ENCODE assay signal across 8 mouse cellular contexts in the genomic region with DNA sequence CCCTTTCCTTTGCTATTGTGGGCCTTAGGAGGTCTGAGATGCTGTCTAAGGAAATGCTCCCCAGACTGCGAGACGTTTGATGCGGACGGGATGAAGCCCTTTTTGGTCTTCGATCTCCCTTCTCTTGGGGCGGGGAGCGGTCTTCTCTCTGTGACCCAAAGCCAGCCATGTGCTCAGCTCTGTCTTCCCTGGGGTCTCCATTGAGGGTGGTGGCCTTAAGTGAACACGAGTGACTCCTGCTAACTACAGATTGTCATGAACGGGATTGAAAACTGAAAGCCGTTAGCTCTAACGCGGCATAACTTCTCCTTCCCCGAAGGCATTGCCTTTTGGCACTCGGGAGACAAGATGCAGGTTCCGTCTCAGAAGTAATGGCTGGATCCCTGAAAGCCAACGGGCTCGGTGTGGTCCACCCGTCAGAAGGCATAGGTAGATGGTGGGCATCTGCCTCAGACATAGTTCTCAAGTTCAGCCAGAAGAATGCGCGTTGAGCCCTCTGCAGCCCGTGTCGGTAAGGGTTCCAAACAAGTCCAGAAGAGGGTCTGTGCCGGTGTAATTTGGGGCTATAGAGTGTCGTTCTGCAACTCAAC. TPM values are rescaled to one million over a fixed set of nuclear protein-coding genes. Genes with fewer than 3 reads are reported as not detected.
DNase-seq lines count a peak whose midpoint lies in the region; ATAC-seq lines count a peak whose summit lies in the region.

No protein-coding gene starts in this region.

- H3K4me2 ChIP-seq in heart, embryonic 14.5 days (ENCODE audit: low read length) = peak overlapping the region; percentile 86
- H3K4me2 ChIP-seq in heart, embryonic 16.5 days (ENCODE audit: low read depth, low read length) = peak overlapping the region; percentile 92

- no peaks in the 10 kb centered on the region; the same call in 1 of the 2 replicates for H3K27me3 ChIP-seq in heart, embryonic 14.5 days (ENCODE audit: control insufficient read depth, insufficient read depth, low read length)
- no peaks in the 10 kb centered on the region for H3K27me3 ChIP-seq in heart, embryonic 16.5 days (ENCODE audit: control insufficient read depth, insufficient read depth, low read length)

- ATAC-seq in heart, embryonic 14.5 days (ENCODE audit: insufficient number of reproducible peaks, insufficient read depth, low FRiP score, low read depth) = no peak; the same call in 1 of the 2 replicates
- 0 out of 2 replicates have a peak, but pooled peaks have one; percentile 2 for ATAC-seq in heart, embryonic 16.5 days (replicated peaks; ENCODE audit: extremely low read depth, insufficient read depth, low FRiP score)

- H3K79me2 ChIP-seq in macrophage (ENCODE audit: inconsistent target) = peaks cover 29% of the 10 kb centered on the region

- no peak for DNase-seq in heart, adult 8-10 months (ENCODE audit: low spot score)
- peak; percentile 22 for DNase-seq in NIH3T3 (ENCODE audit: low read depth)
- no peak for DNase-seq in gastrocnemius, postnatal 36 days
- no peak for DNase-seq in frontal cortex, postnatal 36 days (ENCODE audit: low spot score in 2 of 2)
- DNase-seq in left cerebral cortex, adult 9 months (ENCODE audit: low spot score in 2 of 2) = no peak

- H3K36me3 ChIP-seq in heart, embryonic 14.5 days (ENCODE audit: control insufficient read depth, insufficient read depth, low read length) = peaks cover 43% of the 10 kb centered on the region
- H3K36me3 ChIP-seq in heart, embryonic 16.5 days (ENCODE audit: control insufficient read depth, insufficient read depth) = peaks cover 34% of the 10 kb centered on the region
- peaks cover 39% of the 10 kb centered on the region; the same call in 1 of the 2 replicates for H3K36me3 ChIP-seq in macrophage (ENCODE audit: inconsistent target)

- intact Hi-C loops in gastrocnemius, postnatal 36 days (cut with DNase I) = loop anchor here (2.0 kb wide), 1 partner anchor 137 kb away; no protein-coding TSS in a partner anchor

- H3K9me3 ChIP-seq in heart, embryonic 14.5 days (ENCODE audit: control insufficient read depth, low read length) = no peaks in the 10 kb centered on the region
- no peaks in the 10 kb centered on the region for H3K9me3 ChIP-seq in heart, embryonic 16.5 days (replicated peaks; ENCODE audit: control insufficient read depth, low read length)

- H3K4me1 ChIP-seq in heart, embryonic 14.5 days (ENCODE audit: control insufficient read depth in 2 of 2, insufficient read depth in 2 of 2, low read length in 2 of 2) = peaks cover 7 to 33% of the 10 kb centered on the region in 2 experiments; a peak in 3 of 4 replicates
- H3K4me1 ChIP-seq in heart, embryonic 16.5 days (ENCODE audit: control insufficient read depth, insufficient read depth, low read length) = peaks cover 24% of the 10 kb centered on the region

- H3K4me3 ChIP-seq in heart, embryonic 14.5 days (ENCODE audit: control insufficient read depth in 1 of 2, insufficient read depth in 1 of 2, low read depth in 1 of 2, low read length in 2 of 2) = peak overlapping the region; percentile 73 to 78
- peak overlapping the region; percentile 95 for H3K4me3 ChIP-seq in heart, embryonic 16.5 days (ENCODE audit: low read length)
- H3K4me3 ChIP-seq in macrophage (ENCODE audit: inconsistent target) = peak overlapping the region; percentile 95

- under 1% methylated on average over 24 of the region's 24 CpGs for WGBS in heart, embryonic 14.5 days
- WGBS in heart, embryonic 16.5 days = under 1% methylated on average over 24 of the region's 24 CpGs
- under 1% methylated on average over 24 of the region's 24 CpGs for WGBS in macrophage (ENCODE audit: missing documents)

- peak overlapping the region; percentile 96 for H3K9ac ChIP-seq in heart, embryonic 14.5 days (ENCODE audit: low read length)
- H3K9ac ChIP-seq in heart, embryonic 16.5 days (ENCODE audit: low read length) = peak overlapping the region; percentile 95

- H3K27ac ChIP-seq in heart, embryonic 14.5 days (replicated peaks in 1 of 2; ENCODE audit: control insufficient read depth in 1 of 2, insufficient read depth in 1 of 2, low read depth in 2 of 2, low read length in 2 of 2) = peak overlapping the region; percentile 56 to 69
- peak overlapping the region; percentile 75 for H3K27ac ChIP-seq in heart, embryonic 16.5 days (ENCODE audit: low read length)
- H3K27ac ChIP-seq in macrophage = peak overlapping the region; percentile 50

RNA-seq across cellular contexts. Expression of gene Cygb, which starts 17.8 kb away (rescaled TPM):
- 5.8 and 6.7 TPM in 2 replicates for polyA plus RNA-seq in heart, embryonic 14.5 days (2014; fragmentation: Nextera tagmentation; extraction: Ambion mirVana)
- total RNA-seq in heart, adult 8-10 months (2022) = 10 to 100 TPM; 40.6 to 64.1 (median 43.0) TPM
- 11.6 and 12.3 TPM in 2 replicates for polyA plus RNA-seq in heart, embryonic 16.5 days (2015; fragmentation: Nextera tagmentation; extraction: Ambion mirVana)
- under 1 TPM in 1 of 26 experiments, not detected in 25; 0.44 TPM for total RNA-seq in macrophage (2018; cell fraction: chromatin; rRNA removed)
- total RNA-seq in macrophage (2018; cell fraction: cytosol; rRNA removed) = not detected
- not detected for total RNA-seq in macrophage (2018; cell fraction: nucleus; rRNA removed)
- not detected in 3 replicates for polyA plus RNA-seq in macrophage (2018)
- total RNA-seq in gastrocnemius, postnatal 36 days (2021) = 10 to 100 TPM in 1 of 2 experiments, 1 to 10 TPM in 1; 8.4 to 13.6 TPM

RNA-seq across cellular contexts. Expression of gene Prcd, which starts 18.6 kb away (rescaled TPM):
- polyA plus RNA-seq in heart, embryonic 14.5 days (2014; fragmentation: Nextera tagmentation; extraction: Ambion mirVana) = 1.3 and 1.9 TPM in 2 replicates
- 1 to 10 TPM; 1.4 to 2.0 (median 1.8) TPM for total RNA-seq in heart, adult 8-10 months (2022)
- polyA plus RNA-seq in heart, embryonic 16.5 days (2015; fragmentation: Nextera tagmentation; extraction: Ambion mirVana) = 1.7 and 2.5 TPM in 2 replicates
- total RNA-seq in macrophage (2018; cell fraction: chromatin; rRNA removed) = not detected
- not detected for total RNA-seq in macrophage (2018; cell fraction: cytosol; rRNA removed)
- not detected for total RNA-seq in macrophage (2018; cell fraction: nucleus; rRNA removed)
- not detected in 3 replicates for polyA plus RNA-seq in macrophage (2018)
- total RNA-seq in gastrocnemius, postnatal 36 days (2021) = under 1 TPM; 0.46 to 0.74 TPM

RNA-seq across cellular contexts. Expression of gene Rhbdf2, which starts 45.1 kb away (rescaled TPM):
- polyA plus RNA-seq in heart, embryonic 14.5 days (2014; fragmentation: Nextera tagmentation; extraction: Ambion mirVana) = 6.4 and 6.6 TPM in 2 replicates
- total RNA-seq in heart, adult 8-10 months (2022) = 10 to 100 TPM in 3 of 4 experiments, 1 to 10 TPM in 1; 8.7 to 12.6 (median 10.6) TPM
- polyA plus RNA-seq in heart, embryonic 16.5 days (2015; fragmentation: Nextera tagmentation; extraction: Ambion mirVana) = 9.9 and 10.3 TPM in 2 replicates
- 100 to 1,000 TPM in 25 of 26 experiments, 10 to 100 TPM in 1; 94.6 to 827 (median 311) TPM for total RNA-seq in macrophage (2018; cell fraction: chromatin; rRNA removed)
- 100 to 1,000 TPM in 2 of 26 experiments, 10 to 100 TPM in 24; 20.5 to 164 (median 49.9) TPM for total RNA-seq in macrophage (2018; cell fraction: cytosol; rRNA removed)
- 100 to 1,000 TPM in 22 of 26 experiments, 10 to 100 TPM in 4; 71.5 to 628 (median 234) TPM for total RNA-seq in macrophage (2018; cell fraction: nucleus; rRNA removed)
- polyA plus RNA-seq in macrophage (2018) = 14.2 to 37.1 TPM (median 21.7 TPM) in 3 replicates
- total RNA-seq in gastrocnemius, postnatal 36 days (2021) = 10 to 100 TPM in 1 of 2 experiments, 1 to 10 TPM in 1; 9.4 to 10.2 TPM
